Mouse (Mus musculus) testis, adult 2 months (tissue): ENCODE data around the gene Lingo1.

Experiments used
- CTCF ChIP-seq: fragments of 200-500 bp; IDR thresholded peaks from 2 replicates; pipeline ENCODE4 v1.5.1; 2012; ENCODE audit warnings: low read depth, mild to moderate bottlenecking, inconsistent platforms, low read length, moderate library complexity; ENCODE audit not compliant: control insufficient read depth, insufficient read depth, insufficient replicate concordance
- POLR2A ChIP-seq: fragments of 200-500 bp; IDR thresholded peaks from 2 replicates; pipeline ENCODE4 v1.6.1; 2012; ENCODE audit warnings: low read depth, mild to moderate bottlenecking, inconsistent platforms, low read length, moderate library complexity; ENCODE audit not compliant: control insufficient read depth

- TF ChIP-seq POLR2A = no peak
- TF ChIP-seq CTCF = no peak
Measured at GRCm38 (mm10) chr9:56592639-56593038, 203.6 kb downstream of the Lingo1 start.
